Mouse (Mus musculus) stomach, embryonic 16.5 days (tissue): ENCODE data around the gene Ryr3. TPM values are rescaled to one million over a fixed set of nuclear protein-coding genes. Genes with fewer than 3 reads are reported as not detected.

ENCODE experiments used
- ATAC-seq: fragments of 200-750 bp; cut with Nextera tagmentation; 2 replicates; pipeline ENCODE4 v1.8.0; 2017; ENCODE audit warnings: moderate number of reproducible peaks, moderate TSS enrichment; ENCODE audit not compliant: insufficient read depth, low FRiP score
- H3K27ac ChIP-seq: fragments of 300-500 bp; sonication (generic); 2 replicates; pipeline ENCODE4 v1.5.1; 2014; ENCODE audit warnings: low read length
- H3K27me3 ChIP-seq: fragments of 300-500 bp; sonication (generic); 2 replicates; pipeline ENCODE4 v1.6.1; 2014; ENCODE audit warnings: low read length, control low read depth, mixed read lengths; ENCODE audit not compliant: control insufficient read depth, insufficient read depth
- H3K36me3 ChIP-seq: fragments of 300-500 bp; sonication (generic); 2 replicates; pipeline ENCODE4 v1.6.1; 2014; ENCODE audit warnings: low read length; ENCODE audit not compliant: control insufficient read depth, insufficient read depth
- H3K4me1 ChIP-seq: fragments of 300-500 bp; sonication (generic); 2 replicates; pipeline ENCODE4 v1.6.1; 2014; ENCODE audit warnings: low read length, control low read depth, mixed read lengths; ENCODE audit not compliant: control insufficient read depth, insufficient read depth
- H3K4me2 ChIP-seq: fragments of 300-500 bp; sonication (generic); 2 replicates; pipeline ENCODE4 v1.6.1; 2014; ENCODE audit warnings: low read depth, low read length, mixed read lengths
- H3K4me3 ChIP-seq: fragments of 300-500 bp; sonication (generic); replicated peaks from 2 replicates; pipeline ENCODE4 v1.5.1; 2014; ENCODE audit warnings: mild to moderate bottlenecking, low read length
- H3K9ac ChIP-seq: fragments of 300-500 bp; sonication (generic); 2 replicates; pipeline ENCODE4 v1.6.1; 2014; ENCODE audit warnings: low read length
- H3K9me3 ChIP-seq: fragments of 300-500 bp; sonication (generic); replicated peaks from 2 replicates; pipeline ENCODE4 v1.6.1; 2016; ENCODE audit warnings: low read length, control low read depth; ENCODE audit not compliant: control insufficient read depth
- WGBS: fragments of 180-500 bp; shearing (Covaris S2); extraction: QIAGEN DNeasy Blood & Tissue Kit; methylation state at CpG from one replicate; pipeline ENCODE4 v1.1.7; 2014; 5-methylcytosine and 5-hydroxymethylcytosine counted together
- polyA plus RNA-seq: library from polyadenylated mRNA; unstranded; fragments of >200 nt; fragmentation: Nextera tagmentation; extraction: Ambion mirVana; gene quantifications from 2 replicates; pipeline ENCODE4 v1.2.1, GENCODE M21; 2015

The Ryr3 gene
- polyA plus RNA-seq, 1 experiment from 2014 or later: 5.8 TPM

DNA sequence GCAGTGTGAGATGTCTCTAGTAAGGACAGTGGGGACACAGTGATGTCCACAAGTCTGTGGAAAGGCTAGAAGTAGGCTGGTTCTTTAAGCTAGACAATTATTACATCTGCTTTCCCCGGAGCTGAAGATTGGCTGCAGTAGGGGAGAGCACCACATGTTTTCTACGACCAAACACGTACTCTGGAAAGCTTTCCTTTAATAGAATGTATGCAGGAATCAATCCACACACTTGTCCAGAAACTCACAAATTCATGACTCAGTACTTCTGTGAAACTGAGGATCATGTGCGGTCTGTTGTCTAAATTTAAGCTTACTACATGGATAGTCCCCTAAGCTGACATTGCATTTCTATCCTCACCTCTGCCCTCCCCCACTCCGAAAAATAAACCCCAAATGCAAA, 157.5 kb downstream of the Ryr3 start:
- H3K27me3 ChIP-seq: no peaks in the 10 kb centered on the region
- no peak for ATAC-seq
- H3K36me3 ChIP-seq: no peaks in the 10 kb centered on the region
- no peaks in the 10 kb centered on the region for H3K9me3 ChIP-seq
- H3K4me2 ChIP-seq: no peak overlapping the region
- H3K4me1 ChIP-seq: no peaks in the 10 kb centered on the region
- no peak overlapping the region for H3K9ac ChIP-seq
- 72% methylated on average over 5 of the region's 5 CpGs for WGBS
- no peak overlapping the region for H3K27ac ChIP-seq
- H3K4me3 ChIP-seq: no peak overlapping the region

DNA sequence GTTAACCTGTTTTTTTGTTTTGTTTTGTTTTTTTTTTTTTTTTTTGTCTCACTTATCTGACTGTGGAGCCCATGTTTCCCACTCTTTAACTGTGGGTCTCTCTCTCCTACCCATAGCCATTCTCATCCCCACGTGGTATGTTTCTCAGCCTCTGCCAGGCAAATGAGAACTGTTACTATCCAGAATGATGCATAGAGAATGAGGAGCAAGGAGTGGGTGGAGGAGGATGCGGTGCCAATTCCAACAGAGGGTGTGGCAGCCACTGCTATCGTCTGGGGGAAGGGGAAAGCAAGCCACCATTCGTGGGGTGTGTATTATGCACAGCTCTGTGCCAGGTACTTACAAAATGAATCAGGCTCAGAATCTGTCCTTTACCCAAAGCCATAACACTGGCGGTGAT, 158.0 kb downstream of the Ryr3 start:
- no peak for ATAC-seq
- H3K4me2 ChIP-seq: no peak overlapping the region
- H3K4me3 ChIP-seq: no peak overlapping the region
- no peaks in the 10 kb centered on the region for H3K9me3 ChIP-seq
- no peak overlapping the region for H3K27ac ChIP-seq
- no peaks in the 10 kb centered on the region for H3K4me1 ChIP-seq
- H3K9ac ChIP-seq: no peak overlapping the region
- 59% methylated on average over 5 of the region's 5 CpGs for WGBS
- H3K36me3 ChIP-seq: no peaks in the 10 kb centered on the region
- no peaks in the 10 kb centered on the region for H3K27me3 ChIP-seq

DNA sequence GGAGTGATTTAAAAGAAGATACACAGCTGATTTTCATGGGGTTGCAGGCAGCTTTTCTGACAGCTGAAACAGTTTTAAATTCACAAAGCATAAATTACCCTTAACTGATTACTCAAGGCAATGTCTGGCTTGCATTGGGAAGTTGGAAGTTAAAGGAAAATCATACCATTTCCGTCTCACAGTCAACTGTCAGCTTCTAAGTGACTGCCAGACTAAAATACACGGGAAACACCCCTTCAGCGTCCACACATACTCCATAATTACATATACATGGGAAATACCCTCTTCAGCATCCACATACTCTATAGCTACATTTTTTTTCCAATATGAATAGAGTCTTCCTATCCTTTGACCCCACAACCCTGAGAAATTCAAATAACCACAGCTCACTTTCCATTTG, 158.8 kb downstream of the Ryr3 start:
- Histone ChIP-seq H3K4me2 (no peak overlapping the region), H3K36me3 (no peaks in the 10 kb centered on the region), H3K9ac (no peak overlapping the region), H3K27me3 (no peaks in the 10 kb centered on the region), H3K27ac (no peak overlapping the region), H3K4me3 (no peak overlapping the region), H3K4me1 (no peaks in the 10 kb centered on the region), H3K9me3 (no peaks in the 10 kb centered on the region)
- no peak for ATAC-seq
- WGBS: 58% methylated on average over 3 of the region's 3 CpGs

DNA sequence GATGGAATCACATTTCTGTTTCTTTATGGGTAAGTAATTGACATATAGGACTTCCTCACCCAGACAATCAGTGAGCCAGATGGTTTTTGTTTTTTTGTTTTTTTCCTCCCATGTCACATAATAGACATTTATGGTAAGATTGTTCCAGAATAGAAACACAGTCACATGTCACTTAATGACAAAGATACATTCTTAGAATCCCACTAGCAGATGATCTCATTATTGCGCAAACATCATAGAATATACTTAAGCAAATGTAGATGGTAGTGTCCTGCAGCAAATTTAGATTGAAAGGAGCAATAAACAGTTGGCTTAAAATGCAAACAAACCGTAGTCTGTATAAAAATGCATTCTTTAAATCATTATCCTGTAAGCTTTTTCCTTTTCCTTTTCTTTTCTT, 161.3 kb downstream of the Ryr3 start:
- whole genome bisulfite sequencing: 79% methylated on average over 2 of the region's 2 CpGs

DNA sequence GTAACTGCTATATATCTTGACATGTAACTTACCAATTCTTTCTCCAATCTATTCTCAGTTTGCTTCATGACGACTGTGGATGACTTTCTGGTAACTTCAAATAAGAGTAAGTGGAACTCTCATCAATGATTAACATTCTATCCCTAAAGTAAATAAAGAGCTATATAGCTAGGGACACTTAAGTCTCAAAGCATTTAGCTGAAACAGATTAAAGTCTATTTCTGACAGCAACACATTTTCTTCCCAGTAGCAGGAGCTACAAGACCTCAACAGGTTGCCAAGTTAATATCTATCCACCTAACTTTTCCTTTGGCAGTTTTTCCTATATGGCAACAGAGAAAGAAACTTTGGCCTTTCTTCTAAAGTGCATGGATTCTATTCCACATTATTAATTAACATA, 167.1 kb downstream of the Ryr3 start:
- no peaks in the 10 kb centered on the region for H3K36me3 ChIP-seq
- no peak overlapping the region for H3K4me2 ChIP-seq
- 42% methylated on average over 1 of the region's 1 CpGs for WGBS
- no peak overlapping the region for H3K9ac ChIP-seq
- H3K27me3 ChIP-seq: no peaks in the 10 kb centered on the region
- no peak overlapping the region for H3K27ac ChIP-seq
- no peaks in the 10 kb centered on the region for H3K9me3 ChIP-seq
- ATAC-seq: no peak
- no peak overlapping the region for H3K4me3 ChIP-seq
- no peaks in the 10 kb centered on the region for H3K4me1 ChIP-seq

More for the DNA sequence above, 161.3 kb downstream of the Ryr3 start:
- Histone ChIP-seq H3K4me1 (no peaks in the 10 kb centered on the region), H3K36me3 (no peaks in the 10 kb centered on the region), H3K27ac (no peak overlapping the region), H3K27me3 (no peaks in the 10 kb centered on the region), H3K9ac (no peak overlapping the region), H3K4me2 (no peak overlapping the region), H3K9me3 (no peaks in the 10 kb centered on the region), H3K4me3 (no peak overlapping the region)
- no peak for ATAC-seq

DNA sequence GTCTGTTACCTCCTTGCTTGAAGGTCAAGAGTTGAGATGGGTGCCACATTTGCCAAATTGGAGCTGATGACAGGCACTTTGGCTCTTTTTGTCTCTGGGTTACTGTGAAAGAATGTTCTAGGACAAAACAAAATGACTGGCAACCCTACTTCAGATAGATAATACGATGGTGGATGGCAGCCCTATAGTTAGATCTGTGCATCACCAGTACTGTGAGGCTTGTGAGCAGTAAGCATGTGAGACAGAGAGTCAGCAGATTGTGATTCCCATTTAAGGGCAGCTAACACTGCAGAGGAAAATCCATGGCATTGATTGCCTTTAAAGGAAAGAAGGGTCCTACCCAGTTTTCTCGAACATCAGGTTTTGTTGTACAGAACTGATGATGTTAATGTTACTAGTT, 180.3 kb downstream of the Ryr3 start:
- Histone ChIP-seq H3K4me3 (no peak overlapping the region), H3K36me3 (no peaks in the 10 kb centered on the region), H3K27me3 (no peaks in the 10 kb centered on the region), H3K4me1 (no peaks in the 10 kb centered on the region), H3K9me3 (no peaks in the 10 kb centered on the region), H3K9ac (no peak overlapping the region), H3K4me2 (no peak overlapping the region), H3K27ac (no peak overlapping the region)
- no peak for ATAC-seq
- 79% methylated on average over 2 of the region's 2 CpGs for WGBS

DNA sequence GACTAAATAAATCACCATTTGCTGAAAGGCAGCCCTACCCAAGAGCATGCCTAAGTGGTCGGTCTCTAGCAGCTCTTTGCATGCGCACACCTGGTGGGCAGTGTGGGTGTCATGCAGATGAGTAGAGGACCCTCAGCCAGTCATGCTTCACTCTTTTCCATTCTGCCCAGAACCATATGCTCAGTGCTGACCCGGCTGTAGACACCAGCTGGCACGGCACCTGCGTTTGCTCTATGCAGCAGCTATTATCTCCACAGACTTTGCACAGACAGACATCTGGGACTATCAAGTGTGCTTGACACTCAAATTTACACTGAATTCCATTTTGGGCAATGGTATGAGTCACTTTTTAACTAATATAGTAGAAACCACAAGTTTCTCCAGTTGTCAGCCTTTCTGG, 186.2 kb downstream of the Ryr3 start:
- ATAC-seq: no peak
- Histone ChIP-seq H3K9me3 (no peaks in the 10 kb centered on the region), H3K36me3 (no peaks in the 10 kb centered on the region), H3K9ac (no peak overlapping the region), H3K27ac (no peak overlapping the region), H3K27me3 (no peaks in the 10 kb centered on the region), H3K4me2 (no peak overlapping the region), H3K4me3 (no peak overlapping the region), H3K4me1 (no peaks in the 10 kb centered on the region)
- 65% methylated on average over 5 of the region's 5 CpGs for WGBS

DNA sequence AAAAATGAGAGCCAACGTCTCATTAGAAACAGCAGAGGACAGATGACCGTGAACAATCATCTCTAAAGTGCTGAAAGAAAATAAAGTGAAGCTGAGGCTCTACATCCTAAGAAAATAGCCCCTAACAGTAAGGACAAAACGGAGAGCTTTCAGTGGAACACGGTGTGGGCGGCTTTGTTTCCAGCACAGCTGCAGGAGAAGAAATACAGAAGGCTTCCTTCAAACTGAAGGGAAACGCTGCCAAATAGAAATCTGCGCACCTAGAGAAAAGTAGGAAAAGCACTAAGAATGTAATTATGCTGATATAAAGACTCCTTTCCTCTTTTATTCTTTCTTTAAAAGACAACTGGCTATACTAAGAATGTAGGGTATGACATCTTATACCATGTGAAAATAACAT, 197.0 kb downstream of the Ryr3 start:
- no peaks in the 10 kb centered on the region for H3K27me3 ChIP-seq
- H3K4me1 ChIP-seq: no peaks in the 10 kb centered on the region
- no peak overlapping the region for H3K4me2 ChIP-seq
- no peaks in the 10 kb centered on the region for H3K9me3 ChIP-seq
- H3K4me3 ChIP-seq: no peak overlapping the region
- WGBS: 47% methylated on average over 7 of the region's 7 CpGs
- H3K27ac ChIP-seq: no peak overlapping the region
- no peak for ATAC-seq
- no peaks in the 10 kb centered on the region for H3K36me3 ChIP-seq
- no peak overlapping the region for H3K9ac ChIP-seq

DNA sequence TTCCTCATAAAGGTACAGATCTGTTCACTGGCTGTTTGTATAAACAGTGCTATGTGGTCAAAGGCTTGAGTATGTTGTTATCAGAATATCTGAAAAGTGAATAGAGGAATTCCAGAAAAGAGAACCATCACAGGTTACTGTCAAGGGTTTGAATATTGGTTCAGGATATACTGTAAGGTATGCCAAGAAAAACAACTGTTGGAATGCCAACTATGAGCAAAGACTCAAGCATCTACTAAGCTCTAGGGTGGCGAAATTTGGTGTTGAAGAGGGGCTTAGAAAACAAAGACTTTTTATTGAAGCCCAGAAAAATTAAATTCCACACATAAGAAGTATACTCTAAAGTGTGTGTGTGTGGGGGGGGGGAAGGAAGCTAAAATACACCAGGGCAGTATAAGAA, 198.6 kb downstream of the Ryr3 start:
- H3K4me1 ChIP-seq: no peaks in the 10 kb centered on the region
- WGBS: 78% methylated on average over 1 of the region's 1 CpGs
- H3K4me3 ChIP-seq: no peak overlapping the region
- no peaks in the 10 kb centered on the region for H3K36me3 ChIP-seq
- no peak overlapping the region for H3K9ac ChIP-seq
- no peak overlapping the region for H3K27ac ChIP-seq
- H3K4me2 ChIP-seq: no peak overlapping the region
- ATAC-seq: no peak
- no peaks in the 10 kb centered on the region for H3K9me3 ChIP-seq
- no peaks in the 10 kb centered on the region for H3K27me3 ChIP-seq

DNA sequence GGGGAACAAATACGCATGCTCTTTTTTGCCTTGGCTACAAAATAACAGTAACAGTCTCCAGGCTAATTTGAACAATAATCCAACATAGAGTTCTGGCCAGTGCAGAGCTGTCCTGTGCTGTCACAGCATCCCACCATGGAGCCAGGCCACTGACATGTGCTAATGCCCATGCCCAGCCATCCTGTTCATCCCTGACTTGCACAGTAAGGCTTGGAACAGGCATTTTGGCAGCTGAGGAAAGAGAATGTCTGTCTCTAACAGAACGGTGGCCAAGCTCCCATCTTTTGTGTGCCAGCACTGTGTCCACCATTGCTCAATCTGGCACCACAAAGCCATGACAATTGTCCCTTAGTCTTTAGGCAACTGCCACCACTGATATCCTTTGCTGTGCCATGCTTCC, 200.7 kb downstream of the Ryr3 start:
- WGBS: 82% methylated on average over 2 of the region's 2 CpGs
- no peak overlapping the region for H3K4me2 ChIP-seq
- H3K27me3 ChIP-seq: no peaks in the 10 kb centered on the region
- no peaks in the 10 kb centered on the region for H3K4me1 ChIP-seq
- H3K27ac ChIP-seq: no peak overlapping the region
- H3K9ac ChIP-seq: no peak overlapping the region
- no peaks in the 10 kb centered on the region for H3K36me3 ChIP-seq
- no peak overlapping the region for H3K4me3 ChIP-seq
- no peak for ATAC-seq
- no peaks in the 10 kb centered on the region for H3K9me3 ChIP-seq
